Mouse (Mus musculus) G1E (cell line): ENCODE data around the gene Myom1. TPM values are rescaled to one million over a fixed set of nuclear protein-coding genes. Genes with fewer than 3 reads are reported as not detected.

Experiments used
- ATAC-seq: 2 replicates; pipeline ENCODE4 v1.8.0; 2016; ENCODE audit warnings: mild to moderate bottlenecking; ENCODE audit not compliant: insufficient number of reproducible peaks, poor library complexity, low FRiP score, severe bottlenecking; ENCODE audit errors: extremely low read depth
- DNase-seq: peaks from one replicate; pipeline ENCODE4 v3.0.0; 2012; ENCODE audit warnings: low spot score
- H3K27me3 ChIP-seq: 2 replicates; pipeline ENCODE4 v1.6.1; 2012; ENCODE audit warnings: mild to moderate bottlenecking, low read length, inconsistent platforms; ENCODE audit not compliant: insufficient read depth
- H3K36me3 ChIP-seq: replicated peaks from 2 replicates; pipeline ENCODE3; 2012; ENCODE audit warnings: mild to moderate bottlenecking, inconsistent platforms
- H3K4me1 ChIP-seq: 2 replicates; pipeline ENCODE4 v1.6.1; 2012; ENCODE audit warnings: low read depth, low read length, inconsistent platforms, mixed read lengths; ENCODE audit not compliant: insufficient read depth
- H3K4me3 ChIP-seq: 2 replicates; pipeline ENCODE4 v1.5.1; 2012; ENCODE audit warnings: low read depth, mild to moderate bottlenecking, inconsistent platforms, low read length, moderate library complexity, mixed read lengths
- H3K9me3 ChIP-seq: replicated peaks from 2 replicates; pipeline ENCODE4 v1.6.1; 2012; ENCODE audit warnings: inconsistent platforms
- CTCF ChIP-seq: IDR thresholded peaks from 2 replicates; pipeline ENCODE4 v1.5.1; 2012; ENCODE audit warnings: low read depth, low read length, inconsistent platforms, mixed read lengths
- GATA1 ChIP-seq: IDR thresholded peaks from 2 replicates; pipeline ENCODE4 v1.6.1; 2012; ENCODE audit warnings: borderline replicate concordance, low read length, inconsistent platforms, mixed read lengths
- GATA2 ChIP-seq: IDR thresholded peaks from 2 replicates; pipeline ENCODE4 v1.6.1; 2012; ENCODE audit warnings: low read depth, low read length, inconsistent platforms, borderline replicate concordance
- POLR2AphosphoS5 ChIP-seq: IDR thresholded peaks from 2 replicates; pipeline ENCODE4 v1.6.1; 2012; ENCODE audit warnings: low read depth, low read length, inconsistent platforms; ENCODE audit not compliant: insufficient replicate concordance
- TAL1 ChIP-seq: conservative IDR thresholded peaks from 2 replicates; pipeline ENCODE4 v1.6.1; 2012; ENCODE audit warnings: low read depth, low read length, inconsistent platforms, mixed read lengths
- polyA plus RNA-seq: library from polyadenylated mRNA; stranded (reverse); fragments of >175 nt; gene quantifications from 2 replicates; pipeline ENCODE4 v1.2.3, GENCODE M21; 2012
- total RNA-seq, 2 experiments: library from RNA; stranded (forward) in 1 of 2; stranded (reverse) in 1 of 2; fragments of 200-1000 nt in 1 of 2; fragments of >200 nt in 1 of 2; fragmentation: Nextera tagmentation in 1 of 2; gene quantifications; 2 replicates each; pipeline ENCODE4 v1.2.3; 2014 to 2017

Gene Myom1
- total and polyA plus RNA-seq, 3 experiments: 0.25 to 1.6 (median 0.71) TPM

DNA sequence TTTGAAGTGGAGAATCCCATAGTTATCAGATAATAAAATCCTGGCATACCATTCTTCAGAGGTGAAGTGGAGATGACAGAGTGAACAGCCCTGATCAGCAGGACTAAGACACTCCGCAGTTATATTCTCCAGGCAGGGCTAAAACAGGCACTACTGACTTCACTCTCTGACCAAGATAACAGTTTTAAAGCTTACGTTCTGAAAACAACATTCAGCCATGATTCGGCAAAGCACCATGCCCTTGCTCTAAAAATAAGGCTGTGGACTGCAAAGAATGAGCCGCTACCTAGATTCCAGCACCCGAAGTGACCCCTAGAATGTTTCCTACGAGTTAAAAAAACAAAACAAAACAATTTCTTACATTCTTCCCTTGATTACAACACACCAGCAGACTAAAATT lies 4.6 kb upstream of the Myom1 start:
- H3K36me3 ChIP-seq: peaks cover 60% of the 10 kb centered on the region
- TF ChIP-seq CTCF (no peak), TAL1 (no peak), GATA2 (no peak), GATA1 (no peak), POLR2AphosphoS5 (no peak)
- no peaks in the 10 kb centered on the region for H3K9me3 ChIP-seq
- ATAC-seq (no peak), DNase-seq (no peak)
- no peak overlapping the region for H3K4me3 ChIP-seq
- H3K4me1 ChIP-seq: peaks cover 32% of the 10 kb centered on the region
- H3K27me3 ChIP-seq: no peaks in the 10 kb centered on the region

DNA sequence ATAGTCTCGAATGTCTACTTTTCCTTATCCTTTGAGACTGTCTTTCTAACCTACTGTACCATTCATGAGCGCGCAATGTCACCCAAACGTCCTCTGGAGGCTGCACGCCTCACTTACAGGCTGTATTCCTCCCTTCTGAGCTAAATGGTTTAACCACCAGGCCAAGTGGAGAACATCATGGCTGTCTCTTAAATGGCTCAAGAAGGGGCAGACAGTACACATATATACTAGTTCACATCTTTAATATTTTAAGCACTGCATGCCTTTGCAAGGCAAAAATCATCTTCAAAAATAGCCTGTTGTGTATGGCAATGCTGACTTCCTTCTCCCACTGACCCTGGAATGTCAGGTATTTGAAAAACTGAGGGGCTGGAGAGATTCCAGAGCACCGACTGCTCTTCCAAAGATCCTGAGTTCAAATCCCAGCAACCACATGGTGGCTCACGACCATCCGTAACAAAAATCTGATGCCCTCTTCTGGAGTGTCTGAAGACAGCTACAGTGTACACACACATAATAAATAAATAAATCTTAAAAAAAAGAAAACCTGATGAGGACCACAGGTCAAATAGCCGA lies 3.9 kb upstream of the Myom1 start:
- no peaks in the 10 kb centered on the region for H3K27me3 ChIP-seq
- TF ChIP-seq TAL1 (no peak), POLR2AphosphoS5 (no peak), GATA1 (no peak), CTCF (no peak), GATA2 (no peak)
- H3K4me3 ChIP-seq: no peak overlapping the region
- no peak for DNase-seq
- H3K9me3 ChIP-seq: no peaks in the 10 kb centered on the region
- H3K4me1 ChIP-seq: peaks cover 38% of the 10 kb centered on the region
- no peak for ATAC-seq
- peaks cover 53% of the 10 kb centered on the region for H3K36me3 ChIP-seq

DNA sequence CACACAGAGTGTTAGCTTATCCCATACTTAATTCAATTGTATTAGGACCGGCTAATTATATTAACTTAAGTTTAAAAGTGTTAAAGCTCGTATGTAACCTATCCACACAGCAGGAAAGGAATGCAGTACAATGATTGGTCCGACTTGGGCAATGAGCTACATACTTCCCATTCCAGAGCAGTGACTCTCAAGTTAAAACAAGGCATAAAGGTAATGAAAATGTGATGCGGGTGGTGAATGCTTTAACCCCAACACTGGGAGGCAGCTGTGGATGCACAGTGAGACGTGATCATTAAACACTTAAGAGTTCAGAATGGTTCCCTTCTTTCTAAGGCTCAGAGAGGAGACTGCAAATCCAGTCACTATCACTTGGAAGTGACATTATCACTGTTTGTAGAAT lies 3.2 kb upstream of the Myom1 start:
- no peak overlapping the region for H3K4me3 ChIP-seq
- ATAC-seq: no peak

DNA sequence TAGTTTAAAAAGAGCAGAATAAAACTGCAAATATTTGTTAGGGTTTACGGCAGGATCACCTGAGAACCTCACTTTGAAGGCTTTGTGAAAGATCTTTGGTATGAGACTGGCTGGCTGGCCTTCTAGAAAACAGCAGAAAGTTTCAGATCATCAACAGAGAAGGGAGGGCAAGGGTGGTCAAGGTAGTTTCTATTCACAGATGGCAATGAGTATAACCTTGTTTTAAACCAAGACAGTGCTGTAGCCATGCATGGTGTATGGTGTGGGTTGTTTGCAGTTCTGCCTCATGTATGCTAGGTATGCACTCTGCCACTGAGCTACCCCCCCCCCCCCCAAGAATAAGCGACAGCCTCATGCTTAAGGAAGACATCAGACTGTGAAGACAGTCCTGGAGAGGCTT lies 2.2 kb upstream of the Myom1 start:
- H3K4me3 ChIP-seq: peak overlapping the region; percentile 40; the same call in 1 of the 2 replicates

More for the DNA sequence above, 3.2 kb upstream of the Myom1 start:
- peaks cover 45% of the 10 kb centered on the region for H3K4me1 ChIP-seq
- peaks cover 47% of the 10 kb centered on the region for H3K36me3 ChIP-seq
- DNase-seq: no peak
- no peaks in the 10 kb centered on the region for H3K9me3 ChIP-seq
- TF ChIP-seq POLR2AphosphoS5: no peak
- TF ChIP-seq CTCF: no peak
- TF ChIP-seq GATA1: no peak
- no peak for TF ChIP-seq TAL1
- no peak for TF ChIP-seq GATA2
- H3K27me3 ChIP-seq: no peaks in the 10 kb centered on the region

DNA sequence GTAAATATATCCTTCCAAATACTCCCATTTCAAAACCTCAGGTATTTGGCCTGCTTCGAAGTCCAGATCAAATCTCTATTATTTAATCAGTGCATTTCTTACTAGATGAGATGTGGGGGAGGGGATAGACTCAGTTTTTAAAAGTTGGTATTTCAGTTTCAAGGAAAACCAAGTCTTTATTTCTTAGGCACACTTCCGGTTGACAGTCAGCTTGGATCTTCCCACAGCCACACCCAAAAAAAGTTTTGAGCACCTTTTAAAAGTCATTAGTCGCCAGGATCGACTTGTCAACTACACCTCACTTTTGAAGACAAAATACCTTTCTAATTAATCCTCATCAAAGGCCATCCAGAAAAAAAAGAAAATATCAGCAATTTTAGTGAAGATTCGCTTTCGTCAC lies 1.4 kb upstream of the Myom1 start:
- peaks cover 31% of the 10 kb centered on the region for H3K36me3 ChIP-seq
- H3K9me3 ChIP-seq: no peaks in the 10 kb centered on the region
- peak overlapping the region; percentile 90 for H3K4me3 ChIP-seq
- H3K27me3 ChIP-seq: no peaks in the 10 kb centered on the region
- ATAC-seq (no peak), DNase-seq (no peak)
- TF ChIP-seq CTCF (no peak), GATA2 (no peak), POLR2AphosphoS5 (no peak), TAL1 (no peak), GATA1 (no peak)
- H3K4me1 ChIP-seq: peaks cover 43% of the 10 kb centered on the region

More for the DNA sequence above, 2.2 kb upstream of the Myom1 start:
- Histone ChIP-seq H3K4me1 (peaks cover 43% of the 10 kb centered on the region), H3K36me3 (peaks cover 39% of the 10 kb centered on the region), H3K27me3 (no peaks in the 10 kb centered on the region), H3K9me3 (no peaks in the 10 kb centered on the region)
- ATAC-seq: no peak
- DNase-seq: no peak
- TF ChIP-seq GATA1 (no peak), TAL1 (no peak)

DNA sequence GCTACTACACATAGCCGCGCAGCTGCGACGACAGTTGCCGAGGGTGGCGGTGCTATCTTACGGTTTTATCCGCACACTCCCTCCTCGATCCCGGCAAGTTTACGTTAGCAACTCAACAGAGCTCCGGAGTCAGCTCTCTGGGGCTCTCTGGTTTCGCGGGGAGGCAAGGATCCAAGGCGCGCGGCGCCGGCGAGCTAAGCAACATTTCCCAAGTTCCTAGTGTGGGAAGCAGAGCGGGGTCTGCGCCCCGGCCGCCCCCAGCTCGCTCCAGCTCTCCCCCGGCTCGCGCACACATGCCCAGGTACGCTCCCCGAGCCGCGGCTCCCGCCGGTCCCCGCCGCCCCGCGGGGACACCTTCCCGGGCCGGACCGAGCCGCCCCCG lies 743 bp upstream of the Myom1 start:
- Histone ChIP-seq H3K4me1 (peaks cover 43% of the 10 kb centered on the region), H3K4me3 (peak overlapping the region; percentile 90), H3K36me3 (peaks cover 25% of the 10 kb centered on the region), H3K9me3 (no peaks in the 10 kb centered on the region), H3K27me3 (no peaks in the 10 kb centered on the region)
- ATAC-seq (peak; percentile 15; the same call in 1 of the 2 replicates), DNase-seq (peak; percentile 43)
- TF ChIP-seq GATA1 (no peak), POLR2AphosphoS5 (no peak), CTCF (no peak), GATA2 (no peak), TAL1 (no peak)

DNA sequence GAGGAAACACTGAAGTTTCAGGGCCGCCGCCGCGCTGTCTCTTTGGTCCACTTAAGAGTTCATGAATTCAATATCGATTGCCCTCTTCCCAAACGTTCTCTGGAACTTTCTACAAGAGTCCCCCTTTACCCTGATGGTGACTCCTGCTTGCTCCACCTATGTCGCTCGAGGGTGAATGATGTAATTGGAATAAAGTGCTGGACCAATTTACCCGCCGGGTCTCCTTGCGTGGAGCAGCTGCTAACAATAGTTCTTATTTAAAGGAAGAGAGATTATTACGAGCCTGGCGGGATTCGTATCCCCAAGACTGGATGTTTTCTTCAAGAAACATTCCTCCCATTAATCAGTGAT lies 286 bp downstream of the Myom1 start, which contains the start of gene Myl12a:
Myl12a (minus strand) TSS at position 135 of the 351 bp plus-strand sequence.
- no peaks in the 10 kb centered on the region for H3K9me3 ChIP-seq
- no peak for DNase-seq
- H3K4me1 ChIP-seq: peaks cover 40% of the 10 kb centered on the region
- ATAC-seq: peak; percentile 29
- no peaks in the 10 kb centered on the region for H3K27me3 ChIP-seq
- peaks cover 20% of the 10 kb centered on the region for H3K36me3 ChIP-seq
- TF ChIP-seq GATA2 (no peak), POLR2AphosphoS5 (no peak), CTCF (no peak), TAL1 (no peak), GATA1 (no peak)
- peak within 1 kb of the TSS; percentile 90 for H3K4me3 ChIP-seq
